Mouse (Mus musculus) inflammation-experienced regulatory T-cells (primary cell): ENCODE measurements around the gene Gal3st2b. TPM values are rescaled to one million over a fixed set of nuclear protein-coding genes. Genes with fewer than 3 reads are reported as not detected.

ENCODE experiments used
- polyA plus RNA-seq, 2 experiments: library from polyadenylated mRNA; unstranded; fragments of 100-300 nt; shearing (Covaris generic); gene quantifications; one replicate each; pipeline ENCODE4 v1.2.1; 2017

The Gal3st2b gene
- under 1 TPM in 1 of 2 experiments, not detected in 1; 0.82 TPM for polyA plus RNA-seq

DNA sequence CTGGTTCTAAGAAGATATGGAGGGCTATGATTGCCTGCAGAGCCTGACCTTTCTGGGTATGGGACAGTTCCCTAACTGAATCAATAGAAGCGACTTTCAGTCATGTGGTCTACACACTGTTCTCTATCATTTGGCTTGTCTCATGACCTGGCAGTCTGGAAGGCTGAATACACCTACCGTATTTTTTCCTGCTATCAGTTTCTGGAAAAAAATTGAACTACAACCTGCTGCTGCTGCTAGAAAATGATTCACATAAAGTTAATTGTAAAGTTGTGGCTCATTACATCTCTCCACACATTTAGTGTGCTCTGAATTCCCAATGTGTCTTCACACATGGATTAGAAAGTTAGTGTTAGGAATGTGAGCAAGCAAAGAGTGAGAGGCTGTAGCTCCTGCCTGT, at the start of gene Gal3st2b:
Gene Gal3st2b, plus strand, starts transcription at position 301 of the 400 bp plus-strand sequence.

DNA sequence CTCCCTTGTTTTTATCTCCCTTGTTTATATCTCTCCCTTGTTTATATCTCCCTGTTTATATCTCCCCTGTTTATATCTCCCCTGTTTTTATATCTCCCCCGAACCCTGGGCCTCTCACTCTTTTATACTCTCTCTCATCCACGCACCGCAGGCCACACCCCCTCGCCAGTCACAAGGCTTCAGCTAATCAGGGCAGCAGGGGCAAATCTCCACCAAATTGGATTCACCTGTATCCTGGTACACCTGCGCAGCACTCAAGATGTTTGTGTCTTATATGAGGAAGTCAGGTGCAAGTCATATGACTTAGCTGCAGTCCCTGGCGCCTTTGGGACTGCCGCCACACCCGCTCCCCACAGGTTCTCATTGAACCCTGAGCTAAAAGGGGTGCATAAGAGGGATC, 72.1 kb downstream of the Gal3st2b start, which contains the start of gene Gal3st2c:
Gene Gal3st2c, plus strand, starts transcription at position 301 of the 400 bp plus-strand sequence.

Other genes starting within 250 kb of the Gal3st2b start
- 1 to 10 TPM in 1 of 2 experiments, not detected in 1; 4.1 TPM for gene Bok, start 232.7 kb upstream of the Gal3st2b start, polyA plus RNA-seq
- gene Atg4b, start 166.8 kb upstream of the Gal3st2b start, polyA plus RNA-seq = 100 to 1,000 TPM in 1 of 2 experiments, 10 to 100 TPM in 1; 98.7 to 113 TPM
- gene Thap4, start 163.4 kb upstream of the Gal3st2b start, polyA plus RNA-seq = 10 to 100 TPM; 34.1 to 38.9 TPM
- 100 to 1,000 TPM; 121 to 122 TPM for gene Dtymk, start 116.4 kb upstream of the Gal3st2b start, polyA plus RNA-seq
- gene Ing5, start 114.3 kb upstream of the Gal3st2b start, polyA plus RNA-seq = 10 to 100 TPM; 23.0 to 29.4 TPM
- 10 to 100 TPM; 35.7 to 36.7 TPM for gene D2hgdh, start 93.4 kb upstream of the Gal3st2b start, polyA plus RNA-seq
- gene Gal3st2, start 57.0 kb upstream of the Gal3st2b start, polyA plus RNA-seq = under 1 TPM in 1 of 2 experiments, not detected in 1; 0.92 TPM
- gene Gal3st2c, start 72.2 kb downstream of the Gal3st2b start, polyA plus RNA-seq = 1 to 10 TPM in 1 of 2 experiments, under 1 TPM in 1; 0.25 to 1.1 TPM
- gene Neu4, start 102.1 kb downstream of the Gal3st2b start, polyA plus RNA-seq = 1 to 10 TPM in 1 of 2 experiments, under 1 TPM in 1; 0.22 to 1.3 TPM
- gene Pdcd1, start 134.2 kb downstream of the Gal3st2b start, polyA plus RNA-seq = 100 to 1,000 TPM in 1 of 2 experiments, 10 to 100 TPM in 1; 69.9 to 220 TPM